Comparison of ENCODE assay signal across 32 mouse cellular contexts in genomic region chr5:148502237-148502636, GRCm38 (mm10).
"Had no signal": no experiment of that assay in that cellular context is flagged by ENCODE, and none has a peak within 500 bp of the region (broad histone marks: within the 10 kb centered on the region; RNA-seq: fewer than 3 reads in every experiment).

No protein-coding gene starts in this region.

- DNase-seq: heart, postnatal 14 days; heart, postnatal 36 days; heart, postnatal 4 days; kidney, adult 11 months; kidney, adult 18-20 months; kidney, adult 2 months; kidney, adult 8-10 months; kidney, adult 9 months; kidney, postnatal 10 days; kidney, postnatal 14 days; kidney, postnatal 25 days; kidney, postnatal 36 days; kidney, postnatal 4 days; layer of hippocampus, adult 9-11 months; layer of hippocampus, postnatal 36 days had no signal

- H3K27me3 ChIP-seq: heart, embryonic 12.5 days; heart, embryonic 13.5 days; heart, embryonic 15.5 days; hindbrain, embryonic 12.5 days; hindbrain, embryonic 13.5 days; hindbrain, embryonic 15.5 days; intestine, embryonic 15.5 days; kidney, embryonic 15.5 days had no signal

- ATAC-seq: hindbrain, embryonic 16.5 days; hindbrain, postnatal 0 days; intestine, embryonic 15.5 days; intestine, embryonic 16.5 days; intestine, postnatal 0 days had no signal

- H3K27ac ChIP-seq: heart, embryonic 13.5 days; heart, embryonic 15.5 days; hindbrain, embryonic 10.5 days; hindbrain, embryonic 12.5 days; hindbrain, embryonic 13.5 days; hindbrain, embryonic 14.5 days; hindbrain, embryonic 15.5 days; hindbrain, postnatal 0 days; intestine, embryonic 15.5 days; kidney, embryonic 15.5 days; kidney, postnatal 0 days; layer of hippocampus, adult 2 months had no signal

- H3K4me3 ChIP-seq: heart, embryonic 12.5 days; heart, embryonic 13.5 days; heart, embryonic 15.5 days; hindbrain, embryonic 10.5 days; hindbrain, embryonic 12.5 days; hindbrain, embryonic 13.5 days; hindbrain, embryonic 15.5 days; intestine, embryonic 15.5 days; kidney, embryonic 15.5 days; layer of hippocampus, adult 2 months had no signal

- H3K9me3 ChIP-seq: heart, embryonic 15.5 days; hindbrain, embryonic 15.5 days; intestine, embryonic 15.5 days; kidney, embryonic 15.5 days had no signal

- H3K9ac ChIP-seq: heart, embryonic 12.5 days; heart, embryonic 13.5 days; heart, embryonic 15.5 days; hindbrain, embryonic 12.5 days; hindbrain, embryonic 13.5 days; hindbrain, embryonic 14.5 days; hindbrain, embryonic 15.5 days; intestine, embryonic 15.5 days; kidney, embryonic 15.5 days had no signal

- H3K4me1 ChIP-seq: heart, embryonic 12.5 days; heart, embryonic 13.5 days; heart, embryonic 15.5 days; hindbrain, embryonic 10.5 days; hindbrain, embryonic 12.5 days; hindbrain, embryonic 13.5 days; hindbrain, embryonic 15.5 days; intestine, embryonic 15.5 days; kidney, embryonic 15.5 days had no signal

- H3K4me2 ChIP-seq: heart, embryonic 11.5 days; heart, embryonic 12.5 days; heart, embryonic 13.5 days; heart, embryonic 15.5 days; hindbrain, embryonic 12.5 days; hindbrain, embryonic 13.5 days; hindbrain, embryonic 14.5 days; hindbrain, embryonic 15.5 days; intestine, embryonic 15.5 days; kidney, embryonic 15.5 days had no signal
